Mouse (Mus musculus): ENCODE results near the gene Rhpn2.

GRCm38 (mm10) chr7:35353306-35353705, 19.3 kb downstream of the Rhpn2 start:
- TF ChIP-seq POLR2A (IDR thresholded peaks at IDR 0.05; ENCODE audit: low read depth, low read length) = no peak
- no peak for TF ChIP-seq CTCF (conservative IDR thresholded peaks at IDR 0.05; ENCODE audit: insufficient read depth, insufficient read length, low read depth, low read length)

All from kidney, adult 2 months (tissue).